Mouse (Mus musculus) neural tube, embryonic 14.5 days (tissue): ENCODE results near the gene Bora. TPM values are rescaled to one million over a fixed set of nuclear protein-coding genes. Genes with fewer than 3 reads are reported as not detected.
A peak's percentile ranks its signal among the peaks of the same experiment; 100 is the strongest.
"Not testable (repeated sequence)": the region's sequence is repeated elsewhere in the genome, so short reads cannot be mapped to it uniquely, and the experiment has no call there.

Experiments used
- ATAC-seq: fragments of 200-750 bp; cut with Nextera tagmentation; 2 replicates; pipeline ENCODE4 v1.8.0; 2017; ENCODE audit warnings: low read depth, mild to moderate bottlenecking, moderate TSS enrichment, moderate library complexity
- H3K27ac ChIP-seq: fragments of 300-500 bp; sonication (generic); 2 replicates; pipeline ENCODE4 v1.5.1; 2014; ENCODE audit warnings: low read depth, mild to moderate bottlenecking, control low read depth, low read length, moderate library complexity, mixed read lengths
- H3K27me3 ChIP-seq: fragments of 300-500 bp; sonication (generic); 2 replicates; pipeline ENCODE4 v1.6.1; 2014; ENCODE audit warnings: low read length; ENCODE audit not compliant: control insufficient read depth, insufficient read depth
- H3K36me3 ChIP-seq: fragments of 300-500 bp; sonication (generic); 2 replicates; pipeline ENCODE4 v1.6.1; 2014; ENCODE audit warnings: low read length, mixed read lengths; ENCODE audit not compliant: control insufficient read depth, insufficient read depth
- H3K4me1 ChIP-seq: fragments of 300-500 bp; sonication (generic); 2 replicates; pipeline ENCODE4 v1.6.1; 2014; ENCODE audit warnings: low read length; ENCODE audit not compliant: control insufficient read depth, insufficient read depth
- H3K4me2 ChIP-seq: fragments of 300-500 bp; sonication (generic); 2 replicates; pipeline ENCODE4 v1.6.1; 2014; ENCODE audit warnings: mild to moderate bottlenecking, low read depth, low read length, control low read depth
- H3K4me3 ChIP-seq: fragments of 300-500 bp; sonication (generic); 2 replicates; pipeline ENCODE4 v1.5.1; 2014; ENCODE audit warnings: low read depth, low read length, control low read depth, mixed read lengths
- H3K9ac ChIP-seq: fragments of 300-500 bp; sonication (generic); replicated peaks from 2 replicates; pipeline ENCODE4 v1.6.1; 2014; ENCODE audit warnings: low read depth, mild to moderate bottlenecking, control low read depth, low read length, mixed read lengths
- H3K9me3 ChIP-seq: fragments of 300-500 bp; sonication (generic); 2 replicates; pipeline ENCODE4 v1.6.1; 2016; ENCODE audit warnings: low read length; ENCODE audit not compliant: control insufficient read depth
- WGBS: fragments of 180-500 bp; shearing (Covaris S2); extraction: QIAGEN DNeasy Blood & Tissue Kit; methylation state at CpG from one replicate; pipeline ENCODE4 v1.1.7; 2014; 5-methylcytosine and 5-hydroxymethylcytosine counted together
- polyA plus RNA-seq: library from polyadenylated mRNA; unstranded; fragments of >200 nt; fragmentation: Nextera tagmentation; extraction: Ambion mirVana; gene quantifications from 2 replicates; pipeline ENCODE4 v1.2.1, GENCODE M21; 2014

The Bora gene
- polyA plus RNA-seq, 1 experiment from 2014 or later, result 10.6 TPM

DNA sequence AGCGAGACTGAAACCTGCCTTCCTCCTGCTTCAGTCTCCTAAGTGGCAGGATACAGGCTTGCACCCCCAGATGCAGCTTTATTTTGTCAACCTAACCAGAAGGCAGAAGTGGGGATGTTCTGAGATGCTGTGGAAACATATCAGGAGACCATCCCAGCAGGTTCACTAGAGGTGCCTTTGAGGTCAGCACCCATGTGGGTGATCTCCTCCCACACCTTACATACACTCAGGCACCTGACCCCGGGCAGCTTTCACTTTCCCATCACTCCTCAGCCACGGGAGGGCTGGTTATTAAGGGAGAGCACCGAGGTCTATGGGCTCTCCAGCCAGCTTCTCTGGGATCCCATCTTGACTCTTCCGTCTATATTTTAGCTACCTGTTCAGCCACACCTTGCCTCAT, 13.4 kb upstream of the Bora start:
- Histone ChIP-seq H3K27ac (no peak overlapping the region), H3K36me3 (0 out of 2 replicates have a peak, but pooled peaks cover 3% of the 10 kb centered on the region), H3K4me1 (no peaks in the 10 kb centered on the region), H3K9me3 (no peaks in the 10 kb centered on the region), H3K27me3 (no peaks in the 10 kb centered on the region), H3K4me3 (no peak overlapping the region), H3K4me2 (no peak overlapping the region), H3K9ac (no peak overlapping the region)
- no peak for ATAC-seq
- 84% methylated on average over 5 of the region's 5 CpGs for WGBS

DNA sequence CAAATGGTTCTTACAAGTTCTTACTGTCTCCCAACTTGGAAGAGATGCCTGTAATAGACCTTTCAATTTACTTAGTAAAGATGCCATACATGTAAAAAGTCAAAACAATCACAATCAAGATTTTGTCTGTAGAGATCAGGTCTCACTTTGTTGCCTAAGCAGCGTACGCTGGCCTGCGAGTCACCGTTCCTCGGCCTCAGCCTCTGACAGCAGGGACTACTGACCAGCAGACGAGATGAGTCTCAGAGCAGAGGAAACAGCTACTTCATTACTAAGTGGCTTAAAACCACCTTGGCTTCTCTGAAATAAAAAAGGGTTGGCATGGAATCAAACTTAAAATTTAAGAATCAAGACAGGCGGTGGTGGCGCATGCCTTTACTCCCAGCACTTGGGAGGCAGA, 11.2 kb upstream of the Bora start:
- H3K27ac ChIP-seq, H3K4me1 ChIP-seq, H3K9ac ChIP-seq, H3K9me3 ChIP-seq, H3K27me3 ChIP-seq, H3K4me2 ChIP-seq, H3K4me3 ChIP-seq, ATAC-seq, H3K36me3 ChIP-seq: not testable (repeated sequence)
- WGBS, result 97% methylated on average over 8 of the region's 8 CpGs

DNA sequence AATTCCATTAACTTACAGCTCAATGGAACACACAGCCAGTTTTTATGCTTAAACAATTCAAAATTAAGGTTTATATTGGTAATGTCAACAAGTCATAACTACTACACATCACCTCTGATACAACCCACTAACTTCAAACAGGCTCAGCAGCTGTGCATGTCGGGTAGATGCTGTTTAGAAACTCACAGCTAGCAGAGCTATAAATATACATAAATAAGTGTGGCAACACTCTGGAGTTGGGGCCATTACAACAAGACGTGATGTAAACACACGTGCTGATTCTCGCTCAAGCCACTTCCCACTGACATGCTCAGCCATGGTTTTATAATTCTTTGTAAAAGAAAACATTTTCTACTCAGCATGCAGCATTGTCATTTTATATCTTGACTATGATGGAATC, 10.0 kb upstream of the Bora start:
- no peaks in the 10 kb centered on the region for H3K4me1 ChIP-seq
- H3K36me3 ChIP-seq, result peaks cover 3% of the 10 kb centered on the region; the same call in 1 of the 2 replicates
- H3K27ac ChIP-seq, result no peak overlapping the region
- no peak overlapping the region for H3K4me3 ChIP-seq
- no peaks in the 10 kb centered on the region for H3K9me3 ChIP-seq
- H3K27me3 ChIP-seq, result no peaks in the 10 kb centered on the region
- no peak for ATAC-seq
- no peak overlapping the region for H3K9ac ChIP-seq
- 74% methylated on average over 4 of the region's 4 CpGs for WGBS
- no peak overlapping the region for H3K4me2 ChIP-seq

DNA sequence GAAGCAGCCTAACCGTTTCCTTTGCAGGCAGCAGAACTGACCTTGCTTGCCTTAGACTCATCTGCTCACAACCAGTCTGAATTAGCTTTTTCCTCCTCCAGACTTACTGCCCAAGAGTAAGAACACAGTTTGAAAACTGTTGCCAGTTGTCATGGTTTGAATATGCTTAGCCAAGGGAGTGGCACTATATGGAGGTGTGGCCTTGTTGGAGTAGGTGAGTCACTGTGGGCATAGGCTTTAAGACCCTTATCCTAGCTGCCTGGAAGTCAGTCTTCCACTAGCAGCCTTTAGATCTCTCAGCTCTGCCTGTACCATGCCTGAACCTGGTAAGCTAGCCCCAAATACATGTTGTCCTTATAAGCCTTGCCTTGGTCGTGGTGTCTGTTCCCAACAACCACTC, 8.3 kb upstream of the Bora start:
- H3K4me2 ChIP-seq, result no peak overlapping the region
- H3K4me3 ChIP-seq, result no peak overlapping the region
- no peak overlapping the region for H3K9ac ChIP-seq
- WGBS, result 80% methylated on average over 2 of the region's 2 CpGs
- no peaks in the 10 kb centered on the region for H3K27me3 ChIP-seq
- peaks cover 3% of the 10 kb centered on the region; the same call in 1 of the 2 replicates for H3K36me3 ChIP-seq
- H3K9me3 ChIP-seq, result no peaks in the 10 kb centered on the region
- no peaks in the 10 kb centered on the region for H3K4me1 ChIP-seq
- no peak overlapping the region for H3K27ac ChIP-seq
- ATAC-seq, result no peak

DNA sequence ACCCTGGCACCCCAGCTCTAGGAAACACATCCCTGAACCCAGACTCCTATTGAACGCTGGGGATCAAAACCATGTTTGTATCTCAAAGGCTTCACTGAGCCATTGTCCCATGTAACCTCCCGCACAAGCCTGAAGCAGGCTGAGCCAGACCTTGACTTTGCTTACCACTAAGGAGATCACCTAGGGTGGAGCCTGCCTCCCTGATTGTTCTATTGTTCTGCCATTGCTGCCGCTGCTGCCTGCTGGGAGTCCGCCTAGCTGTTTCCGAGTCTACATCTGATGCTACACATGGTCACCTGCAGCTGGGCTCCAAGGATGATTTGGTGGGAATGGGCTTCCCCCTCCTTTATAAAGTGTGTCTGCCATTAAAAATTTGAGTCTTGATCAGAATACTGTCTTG, 6.7 kb upstream of the Bora start:
- 58% methylated on average over 5 of the region's 5 CpGs for WGBS
- H3K36me3 ChIP-seq, H3K4me2 ChIP-seq, H3K9me3 ChIP-seq, H3K4me3 ChIP-seq, H3K27me3 ChIP-seq, H3K9ac ChIP-seq, H3K4me1 ChIP-seq, H3K27ac ChIP-seq, ATAC-seq: not testable (repeated sequence)

DNA sequence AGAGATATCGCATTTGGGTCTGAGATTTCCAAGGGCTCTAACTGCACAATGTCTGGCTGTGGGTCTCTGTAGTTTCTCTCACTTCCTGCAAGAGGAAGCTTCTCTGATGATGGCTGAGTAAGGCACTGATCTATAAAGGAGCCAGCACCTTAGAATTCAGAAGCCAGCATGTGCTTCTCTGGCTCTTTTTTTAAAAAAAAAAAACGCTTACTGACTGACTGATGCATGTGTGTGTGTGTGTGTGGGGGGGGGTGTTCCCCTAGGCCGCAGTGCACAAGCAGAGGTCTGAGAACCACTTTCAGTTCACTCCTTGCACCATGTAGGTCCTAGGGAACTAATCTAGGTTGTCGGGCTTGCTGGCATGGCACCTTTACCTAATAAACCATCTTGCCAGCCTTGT, 4.6 kb upstream of the Bora start:
- H3K27me3 ChIP-seq, result no peaks in the 10 kb centered on the region
- peaks cover 14% of the 10 kb centered on the region for H3K4me1 ChIP-seq
- H3K4me3 ChIP-seq, result no peak overlapping the region
- no peak overlapping the region for H3K9ac ChIP-seq
- 77% methylated on average over 4 of the region's 4 CpGs for WGBS
- no peaks in the 10 kb centered on the region for H3K9me3 ChIP-seq
- H3K4me2 ChIP-seq, result no peak overlapping the region
- no peak overlapping the region for H3K27ac ChIP-seq
- no peak for ATAC-seq
- no peaks in the 10 kb centered on the region; the same call in 1 of the 2 replicates for H3K36me3 ChIP-seq

DNA sequence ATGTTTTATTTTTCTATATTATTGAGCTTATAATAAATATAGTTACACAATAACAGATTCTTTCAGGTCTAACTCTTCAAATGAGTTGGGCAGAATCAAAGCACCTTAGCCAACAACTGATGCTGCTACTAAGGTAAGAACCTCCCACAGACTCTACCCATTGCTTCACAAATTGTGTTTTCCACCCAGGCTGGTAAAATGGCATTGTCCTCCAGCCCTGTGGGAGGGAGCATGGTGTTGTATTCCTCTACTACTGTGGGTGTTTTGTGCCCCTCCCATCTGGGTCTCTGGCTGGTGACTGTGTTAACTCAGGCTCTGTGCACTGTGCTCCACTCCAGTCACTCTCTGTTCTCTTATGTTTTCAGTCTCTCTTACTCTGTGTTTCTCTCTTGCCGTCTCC, 2.5 kb upstream of the Bora start:
- Histone ChIP-seq H3K4me1 (peaks cover 14% of the 10 kb centered on the region), H3K4me3 (no peak overlapping the region), H3K9ac (no peak overlapping the region), H3K27ac (no peak overlapping the region), H3K9me3 (no peaks in the 10 kb centered on the region), H3K27me3 (no peaks in the 10 kb centered on the region), H3K4me2 (peak overlapping the region; percentile 67), H3K36me3 (no peaks in the 10 kb centered on the region; the same call in 1 of the 2 replicates)
- ATAC-seq, result no peak
- 29% methylated on average over 1 of the region's 1 CpGs for WGBS

DNA sequence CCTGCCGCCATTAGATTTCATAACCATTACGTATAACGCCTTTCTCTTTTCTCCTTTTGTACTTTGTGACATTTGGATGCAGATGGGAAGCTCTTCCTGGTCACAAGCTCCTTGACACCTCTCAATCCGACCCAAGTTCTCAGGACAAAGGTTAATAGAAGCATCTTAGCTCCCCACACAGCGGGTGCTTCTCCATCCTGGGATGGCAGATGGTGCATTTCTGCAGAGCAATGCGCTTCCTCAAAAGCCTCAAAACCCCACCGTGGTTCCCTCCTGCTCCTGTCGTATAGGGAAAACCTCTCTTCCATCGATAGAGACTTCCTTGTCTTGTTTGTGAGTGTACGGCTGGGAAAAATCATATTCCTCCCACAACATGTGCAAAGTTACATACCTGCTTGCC, 1.9 kb upstream of the Bora start:
- ATAC-seq, result no peak
- H3K9ac ChIP-seq, result 0 out of 2 replicates have a peak overlapping the region, but pooled peaks have one; percentile 29

DNA sequence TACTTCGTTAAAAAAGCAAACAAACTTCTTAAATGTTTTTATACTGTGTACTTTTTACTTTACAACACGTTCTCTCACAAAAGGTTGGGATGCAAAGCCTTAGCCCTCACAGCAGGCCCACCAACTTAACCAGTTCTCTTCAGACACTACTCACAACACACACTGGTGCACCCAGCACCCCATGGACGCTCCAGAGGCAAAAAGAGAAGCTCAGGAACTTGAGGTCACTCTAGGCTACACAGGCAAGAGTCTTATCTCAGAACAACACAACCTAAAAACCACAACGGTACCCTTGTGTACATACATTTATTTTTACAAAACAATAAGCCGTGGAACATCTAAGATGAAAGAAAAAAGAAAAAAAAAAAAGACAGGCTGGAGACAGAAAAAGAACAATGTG, 1.3 kb upstream of the Bora start:
- Histone ChIP-seq H3K9me3 (no peaks in the 10 kb centered on the region), H3K27me3 (no peaks in the 10 kb centered on the region), H3K36me3 (no peaks in the 10 kb centered on the region; the same call in 1 of the 2 replicates), H3K27ac (no peak overlapping the region), H3K4me3 (peak overlapping the region; percentile 96), H3K4me2 (peak overlapping the region; percentile 67), H3K9ac (peak overlapping the region; percentile 96; the same call in 1 of the 2 replicates), H3K4me1 (peaks cover 14% of the 10 kb centered on the region)
- ATAC-seq, result no peak
- WGBS, result 6% methylated on average over 5 of the region's 5 CpGs

More for the DNA sequence above, 1.9 kb upstream of the Bora start:
- Histone ChIP-seq H3K9me3 (no peaks in the 10 kb centered on the region), H3K27me3 (no peaks in the 10 kb centered on the region), H3K4me1 (peaks cover 14% of the 10 kb centered on the region), H3K36me3 (no peaks in the 10 kb centered on the region; the same call in 1 of the 2 replicates), H3K27ac (no peak overlapping the region), H3K4me2 (peak overlapping the region; percentile 67), H3K4me3 (no peak overlapping the region; the same call in 1 of the 2 replicates)
- 19% methylated on average over 10 of the region's 10 CpGs for WGBS
